Mouse (Mus musculus) lung, embryonic 14.5 days (tissue): ENCODE results near the gene Tbc1d12. TPM values are rescaled to one million over a fixed set of nuclear protein-coding genes. Genes with fewer than 3 reads are reported as not detected.
A peak's percentile ranks its signal among the peaks of the same experiment; 100 is the strongest.

Source experiments
- ATAC-seq: fragments of 200-750 bp; cut with Nextera tagmentation; 2 replicates; pipeline ENCODE4 v1.8.0; 2017; ENCODE audit warnings: mild to moderate bottlenecking, moderate TSS enrichment, moderate library complexity; ENCODE audit not compliant: insufficient read depth
- DNase-seq: peaks from one replicate; pipeline ENCODE4 v3.0.0-alpha.2; 2015
- H3K27ac ChIP-seq: fragments of 300-500 bp; sonication (generic); 2 replicates; pipeline ENCODE4 v1.5.1; 2014; ENCODE audit warnings: low read depth, mild to moderate bottlenecking, moderate library complexity
- H3K27me3 ChIP-seq: fragments of 300-500 bp; sonication (generic); 2 replicates; pipeline ENCODE4 v1.6.1; 2014; ENCODE audit warnings: low read length, control low read depth; ENCODE audit not compliant: insufficient read depth
- H3K36me3 ChIP-seq: fragments of 300-500 bp; sonication (generic); 2 replicates; pipeline ENCODE4 v1.6.1; 2014; ENCODE audit warnings: control low read depth; ENCODE audit not compliant: insufficient read depth
- H3K4me1 ChIP-seq: fragments of 300-500 bp; sonication (generic); 2 replicates; pipeline ENCODE4 v1.6.1; 2014; ENCODE audit warnings: antibody characterized with exemption, control low read depth; ENCODE audit not compliant: insufficient read depth
- H3K4me2 ChIP-seq: fragments of 300-500 bp; sonication (generic); 2 replicates; pipeline ENCODE4 v1.6.1; 2014; ENCODE audit warnings: mild to moderate bottlenecking
- H3K4me3 ChIP-seq: fragments of 300-500 bp; sonication (generic); 2 replicates; pipeline ENCODE4 v1.5.1; 2014; ENCODE audit warnings: low read depth, low read length
- H3K9ac ChIP-seq: fragments of 300-500 bp; sonication (generic); 2 replicates; pipeline ENCODE4 v1.6.1; 2014
- H3K9me3 ChIP-seq: fragments of 300-500 bp; sonication (generic); 2 replicates; pipeline ENCODE4 v1.6.1; 2016; ENCODE audit warnings: low read depth, low read length, control low read depth
- CTCF ChIP-seq: IDR thresholded peaks from 2 replicates; pipeline ENCODE4 v1.5.1; 2016; ENCODE audit warnings: antibody characterized with exemption, low read depth
- WGBS: fragments of 180-500 bp; shearing (Covaris S2); extraction: QIAGEN DNeasy Blood & Tissue Kit; methylation state at CpG from one replicate; pipeline ENCODE4 v1.1.7; 2014; 5-methylcytosine and 5-hydroxymethylcytosine counted together
- polyA plus RNA-seq: library from polyadenylated mRNA; unstranded; fragments of >200 nt; fragmentation: Nextera tagmentation; extraction: Ambion mirVana; gene quantifications from 2 replicates; pipeline ENCODE4 v1.2.1, GENCODE M21; 2014

Tbc1d12 gene
- polyA plus RNA-seq, 1 experiment from 2014 or later = 3.8 TPM

GRCm38 (mm10) chr19:38913786-38914185, 77.4 kb downstream of the Tbc1d12 start:
- no peaks in the 10 kb centered on the region for H3K27me3 ChIP-seq
- TF ChIP-seq CTCF = no peak
- no peak for DNase-seq
- no peaks in the 10 kb centered on the region for H3K9me3 ChIP-seq
- H3K9ac ChIP-seq = no peak overlapping the region
- ATAC-seq = no peak
- peaks cover 32% of the 10 kb centered on the region for H3K36me3 ChIP-seq
- H3K27ac ChIP-seq = no peak overlapping the region
- H3K4me1 ChIP-seq = no peaks in the 10 kb centered on the region
- no peak overlapping the region for H3K4me2 ChIP-seq
- 88% methylated on average over 9 of the region's 9 CpGs for WGBS
- no peak overlapping the region for H3K4me3 ChIP-seq

GRCm38 (mm10) chr19:38914926-38915325, 78.5 kb downstream of the Tbc1d12 start:
- Histone ChIP-seq H3K27me3 (no peaks in the 10 kb centered on the region), H3K4me1 (no peaks in the 10 kb centered on the region), H3K9ac (no peak overlapping the region), H3K4me2 (no peak overlapping the region), H3K36me3 (peaks cover 32% of the 10 kb centered on the region), H3K4me3 (no peak overlapping the region), H3K9me3 (no peaks in the 10 kb centered on the region), H3K27ac (no peak overlapping the region)
- no peak for DNase-seq
- no peak for TF ChIP-seq CTCF
- no peak for ATAC-seq
- 91% methylated on average over 15 of the region's 15 CpGs for WGBS

- Histone ChIP-seq H3K4me1 (no peaks in the 10 kb centered on the region), H3K27ac (no peak overlapping the region), H3K9me3 (no peaks in the 10 kb centered on the region), H3K36me3 (peaks cover 30% of the 10 kb centered on the region), H3K27me3 (no peaks in the 10 kb centered on the region), H3K4me3 (no peak overlapping the region), H3K9ac (no peak overlapping the region), H3K4me2 (no peak overlapping the region)
- TF ChIP-seq CTCF = peak; percentile 73
- DNase-seq (peak; percentile 76), ATAC-seq (no peak)
- 43% methylated on average over 3 of the region's 3 CpGs for WGBS
These were observed 79.3 kb downstream of the Tbc1d12 start for GRCm38 (mm10) chr19:38915677-38916076.

- H3K27ac ChIP-seq = no peak overlapping the region
- no peak overlapping the region for H3K4me3 ChIP-seq
- H3K4me2 ChIP-seq = no peak overlapping the region
- H3K27me3 ChIP-seq = no peaks in the 10 kb centered on the region
- no peak for ATAC-seq
- no peak for TF ChIP-seq CTCF
- H3K9me3 ChIP-seq = no peaks in the 10 kb centered on the region
- peaks cover 13% of the 10 kb centered on the region; the same call in 1 of the 2 replicates for H3K36me3 ChIP-seq
- H3K9ac ChIP-seq = no peak overlapping the region
- peaks cover 9% of the 10 kb centered on the region for H3K4me1 ChIP-seq
- DNase-seq = no peak
- 97% methylated on average over 10 of the region's 11 CpGs for WGBS
These were observed 92.2 kb downstream of the Tbc1d12 start for GRCm38 (mm10) chr19:38928481-38929158.

GRCm38 (mm10) chr19:38929471-38930251, 93.3 kb downstream of the Tbc1d12 start:
- DNase-seq = no peak
- no peaks in the 10 kb centered on the region for H3K27me3 ChIP-seq
- no peak for ATAC-seq

GRCm38 (mm10) chr19:38930252-38930787, 93.9 kb downstream of the Tbc1d12 start:
- DNase-seq (peak; percentile 43), ATAC-seq (peak; percentile 51)
- Histone ChIP-seq H3K9ac (peak overlapping the region; percentile 94), H3K36me3 (peaks cover 28% of the 10 kb centered on the region; the same call in 1 of the 2 replicates), H3K27ac (peak overlapping the region; percentile 94), H3K9me3 (no peaks in the 10 kb centered on the region), H3K4me3 (peak overlapping the region; percentile 86), H3K27me3 (no peaks in the 10 kb centered on the region), H3K4me1 (peaks cover 9% of the 10 kb centered on the region), H3K4me2 (peak overlapping the region; percentile 86)
- TF ChIP-seq CTCF = no peak
- WGBS = 2% methylated on average over 23 of the region's 23 CpGs

More at GRCm38 (mm10) chr19:38929471-38930251, 93.3 kb downstream of the Tbc1d12 start:
- no peak for TF ChIP-seq CTCF
- Histone ChIP-seq H3K36me3 (peaks cover 22% of the 10 kb centered on the region; the same call in 1 of the 2 replicates), H3K4me1 (peaks cover 9% of the 10 kb centered on the region), H3K4me2 (peak overlapping the region; percentile 86), H3K4me3 (peak overlapping the region; percentile 86), H3K9ac (peak overlapping the region; percentile 94), H3K9me3 (no peaks in the 10 kb centered on the region), H3K27ac (no peak overlapping the region)
- 61% methylated on average over 13 of the region's 13 CpGs for WGBS
